24 mouse cellular contexts compared by ENCODE assay signal in genomic region chr19:60665842-60666241, GRCm38 (mm10).
A peak's percentile ranks its signal among the peaks of the same experiment; 100 is the strongest.
DNase-seq lines count a peak whose midpoint lies in the region; ATAC-seq and TF ChIP-seq lines count a peak whose summit lies in the region.
"Had no signal": no experiment of that assay in that cellular context is flagged by ENCODE, and none has a peak within 500 bp of the region (broad histone marks: within the 10 kb centered on the region; RNA-seq: fewer than 3 reads in every experiment).

No protein-coding gene starts in this region.

- DNase-seq in liver, adult 2 months (ENCODE audit: extremely low read depth, low read depth, low spot score), result peak; percentile 13
- no peak for DNase-seq in liver, postnatal 0 days
- peak; percentile 51 to 62 for DNase-seq in B cell, adult 2 months
- DNase-seq in layer of hippocampus, adult 11-12 months (ENCODE audit: low spot score), result no peak
- DNase-seq in heart, adult 8-10 months (ENCODE audit: low spot score), result no peak
- DNase-seq: adrenal gland, postnatal 25 days; cerebellum, adult 9-11 months; gastrocnemius, postnatal 14 days; heart, adult 2 months; heart, postnatal 36 days; kidney, adult 8-10 months; kidney, postnatal 10 days; lung, embryonic 14.5 days; thymus, postnatal 25 days had no signal

- H3K9me3 ChIP-seq in liver, postnatal 0 days (ENCODE audit: low read length), result no peaks in the 10 kb centered on the region
- H3K9me3 ChIP-seq: embryonic facial prominence, embryonic 10.5 days; forebrain, embryonic 15.5 days; hindbrain, embryonic 13.5 days; limb, embryonic 12.5 days; liver, embryonic 12.5 days; midbrain, embryonic 12.5 days; stomach, embryonic 15.5 days had no signal

- no peak overlapping the region for H3K4me3 ChIP-seq in liver, adult 2 months (ENCODE audit: insufficient read depth, low read depth, low read length)
- H3K4me3 ChIP-seq in liver, postnatal 0 days (ENCODE audit: low read depth, low read length), result no peak overlapping the region
- H3K4me3 ChIP-seq: embryonic facial prominence, embryonic 10.5 days; forebrain, embryonic 15.5 days; heart, adult 2 months; hindbrain, embryonic 13.5 days; layer of hippocampus, adult 2 months; limb, embryonic 12.5 days; liver, embryonic 12.5 days; midbrain, embryonic 12.5 days; stomach, embryonic 15.5 days had no signal

- no peak for TF ChIP-seq EP300 in liver, postnatal 0 days (IDR thresholded peaks at IDR 0.05; ENCODE audit: low read depth)

- H3K27me3 ChIP-seq in liver, adult 2 months (ENCODE audit: control insufficient read depth, insufficient read depth, low read length), result no peaks in the 10 kb centered on the region
- H3K27me3 ChIP-seq in liver, postnatal 0 days (ENCODE audit: insufficient read depth, low read length), result no peaks in the 10 kb centered on the region
- H3K27me3 ChIP-seq: forebrain, embryonic 15.5 days; hindbrain, embryonic 13.5 days; limb, embryonic 12.5 days; liver, embryonic 12.5 days; midbrain, embryonic 12.5 days; stomach, embryonic 15.5 days had no signal

- H3K9ac ChIP-seq in liver, adult 2 months (ENCODE audit: low read depth, low read length), result no peak overlapping the region
- no peak overlapping the region for H3K9ac ChIP-seq in liver, postnatal 0 days (replicated peaks)
- H3K9ac ChIP-seq: forebrain, embryonic 15.5 days; hindbrain, embryonic 13.5 days; limb, embryonic 12.5 days; liver, embryonic 12.5 days; lung, embryonic 14.5 days; midbrain, embryonic 12.5 days; stomach, embryonic 15.5 days had no signal

- no peak for TF ChIP-seq CTCF in liver, adult 2 months (IDR thresholded peaks at IDR 0.05; ENCODE audit: low read depth, low read length)
- no peak for TF ChIP-seq CTCF in liver, postnatal 0 days (IDR thresholded peaks at IDR 0.05; ENCODE audit: low read depth)

- no peak overlapping the region for H3K4me2 ChIP-seq in liver, postnatal 0 days (ENCODE audit: low read depth, low read length)
- H3K4me2 ChIP-seq: forebrain, embryonic 15.5 days; hindbrain, embryonic 13.5 days; limb, embryonic 12.5 days; liver, embryonic 12.5 days; lung, embryonic 14.5 days; midbrain, embryonic 12.5 days; stomach, embryonic 15.5 days had no signal

- no peak overlapping the region for H3K27ac ChIP-seq in liver, adult 2 months (replicated peaks; ENCODE audit: insufficient read depth, low read depth, low read length)
- no peak overlapping the region for H3K27ac ChIP-seq in liver, postnatal 0 days (ENCODE audit: low read depth)
- H3K27ac ChIP-seq: embryonic facial prominence, embryonic 10.5 days; forebrain, embryonic 15.5 days; heart, adult 2 months; hindbrain, embryonic 13.5 days; layer of hippocampus, adult 2 months; limb, embryonic 12.5 days; liver, embryonic 12.5 days; midbrain, embryonic 12.5 days; stomach, embryonic 15.5 days had no signal

- H3K79me2 ChIP-seq in liver, adult 2 months (ENCODE audit: control insufficient read depth, insufficient read depth, low read length), result no peaks in the 10 kb centered on the region

- no peak for ATAC-seq in liver, postnatal 0 days
- 0 out of 2 replicates have a peak, but pooled peaks have one; percentile 47 for ATAC-seq in common myeloid progenitor, adult 5-6 weeks (replicated peaks; ENCODE audit: low read depth, poor library complexity, severe bottlenecking)
- ATAC-seq in neutrophil, adult 5-6 weeks (ENCODE audit: extremely low read depth, insufficient number of reproducible peaks, low FRiP score, poor library complexity, severe bottlenecking), result peak; percentile 76
- ATAC-seq: forebrain, embryonic 15.5 days; liver, embryonic 12.5 days had no signal

- no peak for TF ChIP-seq POLR2A in liver, adult 2 months (IDR thresholded peaks at IDR 0.05; ENCODE audit: extremely low read depth, insufficient read depth, low read length)

- WGBS in liver, adult 2 months, result 76% methylated on average over 7 of the region's 7 CpGs
- 44% methylated on average over 7 of the region's 7 CpGs for WGBS in liver, postnatal 0 days (ENCODE audit: insufficient replicate concordance)

- H3K4me1 ChIP-seq in liver, adult 2 months (ENCODE audit: control insufficient read depth, insufficient read depth, low read length), result no peaks in the 10 kb centered on the region
- no peaks in the 10 kb centered on the region for H3K4me1 ChIP-seq in liver, postnatal 0 days (ENCODE audit: insufficient read depth)
- H3K4me1 ChIP-seq: embryonic facial prominence, embryonic 10.5 days; forebrain, embryonic 15.5 days; hindbrain, embryonic 13.5 days; limb, embryonic 12.5 days; liver, embryonic 12.5 days; midbrain, embryonic 12.5 days; stomach, embryonic 15.5 days had no signal

- H3K36me3 ChIP-seq in liver, adult 2 months (ENCODE audit: control insufficient read depth, insufficient read depth, low read length), result no peaks in the 10 kb centered on the region
- H3K36me3 ChIP-seq in liver, postnatal 0 days (replicated peaks; ENCODE audit: insufficient read depth, low read length), result no peaks in the 10 kb centered on the region
- H3K36me3 ChIP-seq: embryonic facial prominence, embryonic 10.5 days; forebrain, embryonic 15.5 days; hindbrain, embryonic 13.5 days; limb, embryonic 12.5 days; liver, embryonic 12.5 days; midbrain, embryonic 12.5 days; stomach, embryonic 15.5 days had no signal

Comparison
In these comparisons a context has a peak if more than half of its experiments do, and no peak if none do; other contexts are left out.
1. DNase-seq: peak in liver, adult 2 months (single experiment) and B cell, adult 2 months (2 of 2); none in liver, postnatal 0 days (single experiment), layer of hippocampus, adult 11-12 months (single experiment) and heart, adult 8-10 months (single experiment).